Mouse (Mus musculus): Measurements from ENCODE around the gene Dact1.

DNA sequence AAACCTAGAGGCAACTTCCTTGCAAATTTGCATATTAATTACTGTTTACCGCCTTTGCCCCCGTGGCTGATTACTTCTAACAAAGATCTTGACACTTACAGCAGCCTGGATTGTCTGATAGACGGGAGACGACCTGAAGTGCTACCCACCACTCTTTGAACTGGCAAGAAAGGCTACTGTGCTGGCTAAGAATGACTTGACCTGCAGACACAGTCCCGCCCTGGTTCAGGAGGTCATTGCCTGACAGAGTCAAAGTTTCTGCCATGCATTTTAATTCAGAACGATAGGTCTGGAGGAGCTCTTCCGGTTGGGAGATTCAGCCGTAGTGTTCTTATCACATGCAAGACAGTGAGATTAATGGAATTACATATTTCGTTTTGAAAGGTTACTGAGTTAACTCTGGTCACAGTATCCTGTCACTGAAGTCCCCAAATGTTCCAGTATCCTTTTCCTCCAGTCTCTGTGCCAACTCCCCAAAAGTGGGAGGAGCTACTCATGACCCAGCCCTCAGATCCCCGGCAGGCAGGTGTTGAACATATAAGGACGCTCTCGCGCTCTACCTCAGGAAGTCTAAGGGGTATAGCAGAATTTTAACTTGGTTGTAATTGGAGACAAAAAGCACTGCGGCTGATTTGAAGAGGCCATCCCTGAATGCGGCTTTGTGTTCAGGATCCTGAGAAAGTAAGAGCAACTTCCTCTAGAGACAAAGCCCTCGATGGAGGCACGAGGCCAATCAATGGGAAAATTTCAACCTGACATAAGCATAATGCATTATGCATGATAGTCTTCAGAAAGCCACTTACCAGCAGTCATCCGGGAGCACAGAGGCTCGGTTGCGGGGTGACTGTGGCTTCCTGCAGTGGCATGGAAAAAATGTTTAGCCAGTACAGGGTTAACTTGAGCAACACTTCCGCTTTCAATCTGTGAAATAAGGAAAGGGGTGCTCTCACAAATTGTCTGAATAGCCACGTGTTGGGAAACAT, 15.4 kb upstream of the Dact1 start:
- TF ChIP-seq CTCF (IDR thresholded peaks at IDR 0.05; ENCODE audit: borderline replicate concordance, insufficient read depth, low read length) = no peak
- no peak for TF ChIP-seq POLR2A (IDR thresholded peaks at IDR 0.05; ENCODE audit: low read depth, low read length)

Measured in embryonic fibroblast, embryonic 13.5 days (primary cell).